Mouse (Mus musculus) heart, adult 2 months (tissue): ENCODE measurements at regions not wholly inside any gene's neighbourhood (a gene's known extent, or its start where the extent isn't known, plus 50 kb on each side); places are given as distances from the start of the nearest gene placed in this dataset.

ENCODE experiments used
- CTCF ChIP-seq: fragments of 200-600 bp; IDR thresholded peaks from 2 replicates; pipeline ENCODE4 v1.8.1; 2022; ENCODE audit warnings: antibody characterized with exemption, mild to moderate bottlenecking, moderate library complexity
- POLR2A ChIP-seq: fragments of 200-500 bp; IDR thresholded peaks from 2 replicates; pipeline ENCODE4 v1.6.1; 2011; ENCODE audit warnings: mild to moderate bottlenecking, low read depth, low read length, control low read depth; ENCODE audit not compliant: insufficient read depth

DNA sequence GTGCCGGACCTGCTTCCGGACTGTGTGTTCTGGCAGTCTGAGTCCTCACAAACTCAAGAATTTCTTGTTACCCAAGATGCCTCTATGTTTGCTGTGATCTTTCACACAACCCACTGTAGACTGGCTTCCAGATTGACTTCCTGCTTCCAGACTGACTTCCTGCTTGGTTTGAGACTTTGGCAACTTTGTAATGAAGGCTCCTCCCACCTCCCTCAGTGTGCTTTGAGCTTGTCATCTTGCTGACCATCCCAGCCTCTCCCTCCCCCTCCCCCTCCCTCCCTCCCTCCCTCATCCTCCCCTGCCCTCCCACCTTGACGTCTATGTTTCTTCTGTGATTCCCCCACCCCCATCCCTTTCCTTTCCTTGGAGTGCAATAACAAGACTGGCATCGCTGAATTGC lies 51.7 kb upstream of the Shb start:
- TF ChIP-seq POLR2A (no peak), CTCF (no peak)
